Mouse (Mus musculus) cortical plate, adult 2 months (tissue): Measurements from ENCODE around the gene Wbp2. TPM values are rescaled to one million over a fixed set of nuclear protein-coding genes. Genes with fewer than 3 reads are reported as not detected.

ENCODE experiments used
- H3K27ac ChIP-seq: fragments of 200-500 bp; 2 replicates; pipeline ENCODE4 v1.5.1; 2012; ENCODE audit warnings: low read length, control low read depth, inconsistent platforms; ENCODE audit not compliant: insufficient read depth
- H3K4me1 ChIP-seq: fragments of 200-500 bp; 2 replicates; pipeline ENCODE4 v1.6.1; 2011; ENCODE audit warnings: low read length; ENCODE audit not compliant: control insufficient read depth, insufficient read depth
- H3K4me3 ChIP-seq: fragments of 200-500 bp; 2 replicates; pipeline ENCODE4 v1.5.1; 2011; ENCODE audit warnings: mild to moderate bottlenecking, low read length, control low read depth; ENCODE audit not compliant: insufficient read depth
- CTCF ChIP-seq: fragments of 200-500 bp; IDR thresholded peaks from 2 replicates; pipeline ENCODE4 v1.5.1; 2011; ENCODE audit warnings: mild to moderate bottlenecking, control low read depth, low read length; ENCODE audit not compliant: insufficient read depth; ENCODE audit errors: extremely low read depth
- POLR2A ChIP-seq: fragments of 200-500 bp; IDR thresholded peaks from 2 replicates; pipeline ENCODE4 v1.6.1; 2011; ENCODE audit warnings: mild to moderate bottlenecking, low read length, control low read depth; ENCODE audit not compliant: insufficient read depth; ENCODE audit errors: extremely low read depth
- polyA plus RNA-seq: library from polyadenylated mRNA; depleted of rRNA; stranded (reverse); fragments of >200 nt; gene quantifications from 2 replicates; pipeline ENCODE4 v1.2.3, GENCODE M21; 2012; rRNA removed

The Wbp2 gene
- 438 and 447 TPM in 2 replicates for polyA plus RNA-seq

GRCm38 (mm10) chr11:116086258-116087193 lies at the start of gene Wbp2:
Gene Wbp2, minus strand, starts transcription at chr11:116086995.
- Histone ChIP-seq H3K4me1 (peaks cover 5% of the 10 kb centered on the region), H3K27ac (peak within 1 kb of the TSS; percentile 15; the same call in 1 of the 2 replicates), H3K4me3 (peak within 1 kb of the TSS; percentile 55)
- TF ChIP-seq POLR2A (peak; percentile 93), CTCF (no peak)

GRCm38 (mm10) chr11:116134171-116134570 lies 47.4 kb upstream of the Wbp2 start:
- Histone ChIP-seq H3K27ac (no peak overlapping the region), H3K4me1 (peaks cover 4% of the 10 kb centered on the region), H3K4me3 (no peak overlapping the region)
- TF ChIP-seq POLR2A (no peak), CTCF (no peak)

GRCm38 (mm10) chr11:116133497-116133896 lies 46.7 kb upstream of the Wbp2 start:
- Histone ChIP-seq H3K4me1 (peaks cover 4% of the 10 kb centered on the region), H3K4me3 (no peak overlapping the region), H3K27ac (no peak overlapping the region)
- no peak for TF ChIP-seq POLR2A

- no peak overlapping the region for H3K4me3 ChIP-seq
These were observed 45.9 kb upstream of the Wbp2 start for GRCm38 (mm10) chr11:116132366-116133333.

DNA sequence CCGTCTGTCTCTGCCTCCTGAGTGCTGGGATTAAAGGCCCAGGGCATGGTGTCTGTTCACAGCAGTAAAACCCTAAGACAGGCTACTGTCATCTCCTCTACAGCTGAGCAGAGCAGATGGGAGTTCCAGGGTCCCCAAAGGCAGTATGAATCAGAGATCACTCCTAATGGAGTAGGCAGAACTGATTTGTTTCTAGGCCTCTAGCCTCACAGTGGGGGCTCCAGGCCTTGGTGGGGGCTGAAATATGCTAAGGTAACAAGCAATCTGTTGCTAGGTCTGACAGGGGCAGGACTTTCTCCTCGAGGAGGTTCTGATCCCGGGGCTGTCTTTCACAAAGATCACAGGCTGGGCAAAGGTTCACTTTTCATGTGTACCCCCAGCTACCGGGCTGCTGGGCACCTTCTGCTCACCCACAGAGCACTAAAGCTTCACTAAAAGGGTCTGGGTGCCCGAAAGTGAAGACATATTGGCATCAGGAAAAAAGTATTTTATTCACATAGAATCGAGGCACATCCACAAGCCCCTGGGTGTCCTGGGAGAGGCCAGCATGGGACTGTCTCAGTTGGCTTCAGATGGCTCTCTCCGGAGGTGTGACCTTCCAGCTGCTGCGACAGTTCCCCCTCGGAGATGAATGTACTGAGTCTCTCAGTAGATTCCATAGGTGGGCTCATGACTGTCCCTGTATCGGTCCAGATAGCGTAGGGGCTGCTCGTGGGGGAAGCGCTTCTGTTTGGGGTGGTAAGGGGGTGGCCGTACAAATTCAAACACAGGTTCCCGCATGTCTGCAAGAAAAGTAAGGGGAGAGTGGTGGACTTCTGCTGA lies 44.8 kb upstream of the Wbp2 start:
- Histone ChIP-seq H3K4me1 (peaks cover 4% of the 10 kb centered on the region), H3K4me3 (peak overlapping the region; percentile 56; the same call in 1 of the 2 replicates), H3K27ac (peak overlapping the region; percentile 78)
- no peak for TF ChIP-seq POLR2A
- no peak for TF ChIP-seq CTCF

More at GRCm38 (mm10) chr11:116132366-116133333, 45.9 kb upstream of the Wbp2 start:
- TF ChIP-seq CTCF (peak; percentile 32; the same call in 1 of the 2 replicates), POLR2A (no peak)
- Histone ChIP-seq H3K4me1 (peaks cover 4% of the 10 kb centered on the region), H3K27ac (no peak overlapping the region)

DNA sequence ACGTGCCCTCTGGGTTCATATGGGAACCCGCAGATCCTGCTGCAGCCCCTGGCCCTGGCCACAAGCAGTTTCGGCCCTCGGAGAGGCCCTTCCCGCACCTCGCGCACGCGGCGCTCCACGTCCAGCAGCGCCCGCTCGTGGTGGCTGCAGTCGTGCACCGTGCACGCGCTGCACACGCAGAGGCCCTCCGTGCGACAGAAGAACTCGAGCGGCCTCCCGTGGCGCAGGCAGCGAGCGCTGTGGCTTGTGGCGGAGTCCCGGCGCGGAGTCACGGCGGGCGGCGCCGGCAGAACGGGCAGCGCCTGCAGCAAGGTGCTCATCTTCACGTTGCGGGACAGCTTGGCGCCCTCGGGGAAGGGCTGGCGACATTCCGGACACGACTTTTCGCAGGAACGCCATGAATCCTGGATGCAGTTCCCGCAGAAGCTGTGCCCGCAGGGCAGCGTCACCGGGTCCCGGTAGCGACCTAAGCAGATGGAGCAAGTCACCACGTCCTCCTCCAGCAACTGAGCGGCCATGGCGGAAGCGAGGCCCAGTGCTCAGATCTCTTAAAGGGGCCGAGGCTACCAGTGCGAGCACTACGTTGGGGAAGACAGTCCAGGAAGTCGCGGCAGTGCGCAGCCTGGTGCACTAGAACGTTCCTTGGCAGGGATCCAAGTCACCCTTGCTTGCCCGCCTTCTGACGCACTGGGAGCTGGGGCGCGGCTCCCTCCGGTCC lies 43.9 kb upstream of the Wbp2 start, which contains the start of gene Trim65:
Gene Trim65 (minus strand): TSS at position 641 of the 718 bp plus-strand sequence.
- peak within 1 kb of the TSS; percentile 78 for H3K27ac ChIP-seq
- H3K4me1 ChIP-seq: peaks cover 4% of the 10 kb centered on the region
- TF ChIP-seq CTCF (peak; percentile 65), POLR2A (peak; percentile 71)
- H3K4me3 ChIP-seq: peak within 1 kb of the TSS; percentile 56

DNA sequence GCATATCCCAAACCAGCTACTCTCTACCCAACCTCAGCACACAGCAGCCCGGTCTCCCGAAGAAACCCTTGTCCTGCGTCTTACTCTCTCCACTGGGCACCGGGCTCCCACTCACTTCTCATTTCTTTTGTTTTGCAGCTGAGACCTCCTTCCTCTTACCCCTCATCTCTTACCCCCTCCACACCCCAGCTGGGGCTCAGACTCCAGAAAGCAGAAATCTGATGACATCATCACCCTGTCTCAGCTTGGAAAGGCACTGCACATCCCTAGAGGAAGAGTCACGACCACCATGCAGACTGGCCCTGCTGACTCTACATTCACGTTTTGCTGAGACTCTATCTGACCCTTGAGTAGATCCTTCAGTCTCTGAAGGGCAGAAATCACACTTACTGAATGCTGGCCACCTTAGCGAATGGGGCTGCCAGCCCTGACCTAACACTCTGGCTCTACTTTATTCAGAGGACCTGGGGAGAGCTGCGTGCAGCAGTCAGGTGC lies 43.2 kb upstream of the Wbp2 start:
- TF ChIP-seq POLR2A: no peak
- no peak for TF ChIP-seq CTCF
- H3K4me1 ChIP-seq: peaks cover 4% of the 10 kb centered on the region
- H3K27ac ChIP-seq: peak overlapping the region; percentile 30; the same call in 1 of the 2 replicates
- H3K4me3 ChIP-seq: peak overlapping the region; percentile 56

DNA sequence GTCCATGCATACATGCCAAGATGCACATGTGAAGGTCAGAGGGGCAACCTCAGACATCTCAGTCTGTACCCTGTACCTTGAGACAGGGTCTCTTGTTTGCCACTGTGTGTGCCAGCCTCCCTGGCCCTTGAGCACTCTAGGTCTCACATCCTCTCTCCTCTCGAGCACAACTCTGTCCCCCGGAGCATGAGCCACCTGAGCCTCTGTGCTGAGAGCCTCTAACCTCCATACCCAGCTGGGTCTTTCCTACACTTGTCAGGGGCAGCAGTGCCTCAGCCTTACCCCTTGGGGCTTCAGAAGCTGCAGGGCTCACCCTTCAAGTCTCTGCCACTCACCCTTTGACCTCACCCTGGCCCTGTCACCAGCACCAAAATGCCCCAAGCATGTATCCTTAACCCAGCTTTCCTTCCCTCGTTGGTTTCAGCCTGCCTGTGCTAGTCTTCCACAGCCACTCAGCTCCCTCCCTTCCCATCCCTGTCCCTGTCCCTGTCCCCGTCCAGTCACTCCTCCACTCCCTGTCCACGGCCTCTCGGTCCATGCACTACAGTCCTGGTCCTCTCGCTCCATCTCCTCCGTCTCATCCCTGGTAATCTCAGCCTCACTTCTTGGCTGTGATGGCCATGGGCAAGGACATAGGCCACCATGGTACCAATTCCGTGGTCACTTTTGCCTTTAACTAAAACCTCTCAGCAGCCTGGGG lies 42.4 kb upstream of the Wbp2 start:
- no peak overlapping the region for H3K4me3 ChIP-seq
- TF ChIP-seq CTCF (no peak), POLR2A (no peak)
- peaks cover 4% of the 10 kb centered on the region for H3K4me1 ChIP-seq
- no peak overlapping the region for H3K27ac ChIP-seq
